Mouse (Mus musculus): ENCODE data around the gene Cav3. TPM values are rescaled to one million over a fixed set of nuclear protein-coding genes. Genes with fewer than 3 reads are reported as not detected.

Gene Cav3
- not detected for polyA plus RNA-seq (2017; shearing (Covaris generic))

DNA sequence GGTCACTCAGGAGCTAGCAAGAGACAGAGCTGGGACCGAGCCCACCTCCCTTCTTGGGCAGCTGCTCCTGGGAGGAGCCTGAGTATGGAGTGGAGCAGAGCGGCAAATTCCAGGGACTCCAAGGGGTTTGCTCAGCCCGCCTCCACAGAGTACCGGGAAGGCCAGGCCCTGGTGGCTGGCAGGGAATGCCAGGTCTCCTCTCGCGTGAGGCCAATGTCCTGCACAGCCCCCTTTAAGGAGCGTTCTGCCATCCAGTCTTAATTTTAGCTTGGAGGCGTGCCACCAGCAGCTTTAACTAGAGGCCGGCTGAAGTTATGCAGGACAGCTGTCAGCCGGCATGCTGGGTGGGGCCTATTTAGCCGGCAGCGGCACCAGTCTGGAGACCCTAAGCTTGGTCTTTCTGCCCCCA, at the start of gene Cav3:
Cav3 (plus strand) TSS at position 165 of the 409 bp plus-strand sequence.

DNA sequence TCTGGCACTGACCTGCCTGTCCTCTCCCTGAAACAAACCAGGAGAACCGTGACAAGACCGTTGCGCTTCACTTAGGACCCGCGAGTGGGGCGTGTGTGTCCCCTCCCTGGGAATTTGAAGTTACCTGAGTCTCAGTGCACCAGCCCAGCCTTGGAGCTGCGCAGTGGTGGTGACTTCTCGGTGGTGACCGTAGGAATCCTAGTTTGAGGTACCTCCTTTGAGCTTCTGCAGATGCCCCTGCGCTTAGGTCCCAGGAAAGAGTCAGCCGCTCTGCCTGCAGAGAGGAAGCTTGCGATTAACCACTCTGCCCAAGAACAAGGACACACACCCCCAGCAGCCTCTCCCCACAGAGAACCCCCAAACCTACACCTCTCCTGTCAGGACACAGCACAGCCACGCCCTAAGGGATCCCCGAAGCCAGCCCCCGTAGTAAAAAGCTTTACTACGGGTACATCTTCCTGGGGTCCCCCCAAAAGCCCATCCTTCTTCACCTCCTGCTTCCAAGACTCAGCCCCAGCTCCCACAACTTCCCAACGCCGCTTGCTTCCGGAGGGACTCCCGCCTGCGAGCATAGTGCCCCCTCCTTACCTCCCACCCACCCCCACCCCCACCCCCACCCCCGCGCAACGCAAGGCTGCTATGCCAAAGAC, 30.7 kb downstream of the Cav3 start, which contains the start of gene Oxtr:
Oxtr (minus strand) TSS at position 34 of the 650 bp plus-strand sequence.

Other genes starting within 250 kb of the Cav3 start
- not detected for gene Lmcd1, start 185.7 kb upstream of the Cav3 start, polyA plus RNA-seq (2017; shearing (Covaris generic))
- not detected for gene Ssu2, start 71.5 kb upstream of the Cav3 start, polyA plus RNA-seq (2017; shearing (Covaris generic))
- gene Oxtr, start 30.4 kb downstream of the Cav3 start, polyA plus RNA-seq (2017; shearing (Covaris generic)), result not detected
- gene Rad18, start 237.2 kb downstream of the Cav3 start, polyA plus RNA-seq (2017; shearing (Covaris generic)), result 64.7 TPM